Mouse (Mus musculus) stomach, adult 2 months (tissue): Measurements from ENCODE around the gene Ces2b. TPM values are rescaled to one million over a fixed set of nuclear protein-coding genes. Genes with fewer than 3 reads are reported as not detected.

Source experiments
- polyA plus RNA-seq: library from polyadenylated mRNA; depleted of rRNA; stranded (reverse); fragments of >200 nt; gene quantifications from 2 replicates; pipeline ENCODE4 v1.2.3, GENCODE M21; 2012; rRNA removed

Gene Ces2b
- 4.8 and 6.6 TPM in 2 replicates for polyA plus RNA-seq

GRCm38 (mm10) chr8:104831440-104831839 lies at the start of gene Ces2b:
Gene Ces2b (plus strand): TSS chr8:104831572.

GRCm38 (mm10) chr8:104846831-104847230 lies 15.5 kb downstream of the Ces2b start, which contains the start of gene Ces2c:
Gene Ces2c (plus strand): TSS chr8:104847068.

Other genes with a start within 250 kb of the Ces2b start
- gene Pdp2, start 240.1 kb upstream of the Ces2b start, polyA plus RNA-seq = 1.0 and 1.1 TPM in 2 replicates
- gene Cdh16, start 207.2 kb upstream of the Ces2b start, polyA plus RNA-seq = 0.04 TPM in 1 of 2 replicates, not detected in the other
- gene Rrad, start 200.2 kb upstream of the Ces2b start, polyA plus RNA-seq = 6.5 and 13.8 TPM in 2 replicates
- 27.4 and 32.5 TPM in 2 replicates for gene Ciao2b, start 189.6 kb upstream of the Ces2b start, polyA plus RNA-seq
- gene Ces2a, start 97.6 kb upstream of the Ces2b start, polyA plus RNA-seq = 7.3 and 13.3 TPM in 2 replicates
- 100 and 139 TPM in 2 replicates for gene Ces2c, start 15.5 kb downstream of the Ces2b start, polyA plus RNA-seq
- 1.4 and 3.1 TPM in 2 replicates for gene Ces2e, start 94.7 kb downstream of the Ces2b start, polyA plus RNA-seq
- gene Ces2f, start 115.8 kb downstream of the Ces2b start, polyA plus RNA-seq = 0.35 and 0.48 TPM in 2 replicates
- gene Ces2g, start 130.1 kb downstream of the Ces2b start, polyA plus RNA-seq = 27.5 and 41.8 TPM in 2 replicates
- gene Ces2h, start 169.3 kb downstream of the Ces2b start, polyA plus RNA-seq = not detected in 2 replicates
- gene Ces3a, start 217.0 kb downstream of the Ces2b start, polyA plus RNA-seq = 0.31 and 0.63 TPM in 2 replicates